Mouse (Mus musculus) erythroblast, embryonic 14.5 days (primary cell): Measurements from ENCODE around the gene Acap1.

Experiments
- GATA1 ChIP-seq: IDR thresholded peaks from 2 replicates; pipeline ENCODE4 v1.6.1; 2012; ENCODE audit warnings: low read length, inconsistent platforms, mixed read lengths
- TAL1 ChIP-seq: IDR thresholded peaks from 3 replicates; pipeline ENCODE4 v1.6.1; 2012; ENCODE audit warnings: low read length, inconsistent platforms, mixed read lengths

- no peak for TF ChIP-seq GATA1
- no peak for TF ChIP-seq TAL1
Observed at GRCm38 (mm10) chr11:69914917-69915430, 19.6 kb upstream of the Acap1 start.
